Mouse (Mus musculus): Measurements from ENCODE around the gene Atp6v1f.

Gene Atp6v1f

GRCm38 (mm10) chr6:29461502-29461901, 6.0 kb upstream of the Atp6v1f start:
- no peak for DNase-seq (ENCODE audit: low spot score)

GRCm38 (mm10) chr6:29463388-29463787, 4.1 kb upstream of the Atp6v1f start:
- DNase-seq (ENCODE audit: low spot score): no peak

- no peak for DNase-seq (ENCODE audit: low spot score)
Measured at GRCm38 (mm10) chr6:29468851-29469250, 1.3 kb downstream of the Atp6v1f start.

- DNase-seq (ENCODE audit: low spot score): no peak
Measured at GRCm38 (mm10) chr6:29471137-29471536, 3.6 kb downstream of the Atp6v1f start, which contains the start of gene Atp6v1fnb. Gene Atp6v1fnb (plus strand): TSS chr6:29471437.

- DNase-seq (ENCODE audit: low spot score): peak; percentile 74
Measured at GRCm38 (mm10) chr6:29473941-29474691, 6.6 kb downstream of the Atp6v1f start.

GRCm38 (mm10) chr6:29474736-29475135, 7.2 kb downstream of the Atp6v1f start:
- no peak for DNase-seq (ENCODE audit: low spot score)

- no peak for DNase-seq (ENCODE audit: low spot score)
Measured at GRCm38 (mm10) chr6:29482691-29483090, 15.2 kb downstream of the Atp6v1f start.

GRCm38 (mm10) chr6:29484716-29485559, 17.4 kb downstream of the Atp6v1f start:
- DNase-seq (ENCODE audit: low spot score): peak; percentile 74

- DNase-seq (ENCODE audit: low spot score): no peak
Measured at GRCm38 (mm10) chr6:29485951-29486350, 18.4 kb downstream of the Atp6v1f start.

GRCm38 (mm10) chr6:29494101-29494500, 26.6 kb downstream of the Atp6v1f start:
- DNase-seq (ENCODE audit: low spot score): peak; percentile 15

- no peak for DNase-seq (ENCODE audit: low spot score)
Measured at GRCm38 (mm10) chr6:29496270-29496669, 28.8 kb downstream of the Atp6v1f start.

- DNase-seq (ENCODE audit: low spot score): no peak
Measured at GRCm38 (mm10) chr6:29497791-29498190, 30.3 kb downstream of the Atp6v1f start.

- no peak for DNase-seq (ENCODE audit: low spot score)
Measured at GRCm38 (mm10) chr6:29500177-29500576, 32.7 kb downstream of the Atp6v1f start.

- no peak for DNase-seq (ENCODE audit: low spot score)
Measured at GRCm38 (mm10) chr6:29500810-29501209, 33.3 kb downstream of the Atp6v1f start.

- DNase-seq (ENCODE audit: low spot score): no peak
Measured at GRCm38 (mm10) chr6:29501599-29501998, 34.1 kb downstream of the Atp6v1f start.

- DNase-seq (ENCODE audit: low spot score): no peak
Measured at GRCm38 (mm10) chr6:29505493-29505892, 38.0 kb downstream of the Atp6v1f start.

GRCm38 (mm10) chr6:29506834-29507233, 39.3 kb downstream of the Atp6v1f start:
- DNase-seq (ENCODE audit: low spot score): no peak

- peak; percentile 14 for DNase-seq (ENCODE audit: low spot score)
Measured at GRCm38 (mm10) chr6:29507447-29508309, 40.2 kb downstream of the Atp6v1f start, which contains the start of gene Kcp. Gene Kcp (minus strand): TSS chr6:29507952.

GRCm38 (mm10) chr6:29509086-29509485, 41.6 kb downstream of the Atp6v1f start:
- no peak for DNase-seq (ENCODE audit: low spot score)

GRCm38 (mm10) chr6:29513284-29513683, 45.8 kb downstream of the Atp6v1f start:
- DNase-seq (ENCODE audit: low spot score): peak; percentile 54

- peak; percentile 81 for DNase-seq (ENCODE audit: low spot score)
Measured at GRCm38 (mm10) chr6:29517139-29517538, 49.6 kb downstream of the Atp6v1f start.

Data from urinary bladder, postnatal 14 days (tissue).